Mouse (Mus musculus) cerebellum, adult 9-11 months (tissue): ENCODE data around the gene Btn2a2.

Source experiments
- DNase-seq: peaks from one replicate; pipeline ENCODE4 v3.0.0; 2022

The Btn2a2 gene

GRCm38 (mm10) chr13:23491990-23492389, 3.3 kb upstream of the Btn2a2 start:
- no peak for DNase-seq

- no peak for DNase-seq
These were observed 2.6 kb upstream of the Btn2a2 start for GRCm38 (mm10) chr13:23491263-23491662.

GRCm38 (mm10) chr13:23490863-23491262, 2.2 kb upstream of the Btn2a2 start:
- no peak for DNase-seq

GRCm38 (mm10) chr13:23485271-23485670, 3.4 kb downstream of the Btn2a2 start:
- DNase-seq: no peak

- no peak for DNase-seq
These were observed 5.5 kb downstream of the Btn2a2 start for GRCm38 (mm10) chr13:23483153-23483552.

GRCm38 (mm10) chr13:23475658-23476057, 13.0 kb downstream of the Btn2a2 start:
- DNase-seq: no peak

- DNase-seq: peak; percentile 61
These were observed 21.7 kb downstream of the Btn2a2 start for GRCm38 (mm10) chr13:23466911-23467310.

GRCm38 (mm10) chr13:23466306-23466705, 22.4 kb downstream of the Btn2a2 start:
- no peak for DNase-seq

- DNase-seq: no peak
These were observed 23.0 kb downstream of the Btn2a2 start, which contains the start of gene Btn1a1 for GRCm38 (mm10) chr13:23465600-23466109. Gene Btn1a1 (minus strand): TSS chr13:23465901.

- DNase-seq: no peak
These were observed 23.8 kb downstream of the Btn2a2 start for GRCm38 (mm10) chr13:23464841-23465366.

- peak; percentile 57 for DNase-seq
These were observed 24.4 kb downstream of the Btn2a2 start for GRCm38 (mm10) chr13:23464224-23464637.

- peak; percentile 85 for DNase-seq
These were observed 25.1 kb downstream of the Btn2a2 start for GRCm38 (mm10) chr13:23463381-23464223.

- DNase-seq: no peak
These were observed 26.0 kb downstream of the Btn2a2 start for GRCm38 (mm10) chr13:23462669-23463068.

- no peak for DNase-seq
These were observed 26.6 kb downstream of the Btn2a2 start for GRCm38 (mm10) chr13:23462063-23462462.

GRCm38 (mm10) chr13:23459264-23459846, 29.3 kb downstream of the Btn2a2 start:
- no peak for DNase-seq

GRCm38 (mm10) chr13:23453926-23454325, 34.7 kb downstream of the Btn2a2 start:
- DNase-seq: no peak

GRCm38 (mm10) chr13:23453362-23453862, 35.2 kb downstream of the Btn2a2 start:
- DNase-seq: peak; percentile 76

- peak; percentile 87 for DNase-seq
These were observed 38.3 kb downstream of the Btn2a2 start for GRCm38 (mm10) chr13:23450398-23450797.

- DNase-seq: peak; percentile 69
These were observed 39.2 kb downstream of the Btn2a2 start for GRCm38 (mm10) chr13:23449235-23450095.

- no peak for DNase-seq
These were observed 39.9 kb downstream of the Btn2a2 start for GRCm38 (mm10) chr13:23448758-23449157.

GRCm38 (mm10) chr13:23446498-23446952, 42.1 kb downstream of the Btn2a2 start:
- DNase-seq: peak; percentile 87

- peak; percentile 92 for DNase-seq
These were observed 42.9 kb downstream of the Btn2a2 start for GRCm38 (mm10) chr13:23445561-23446320.
